ENCODE assay signal across 12 mouse cellular contexts in the genomic region with DNA sequence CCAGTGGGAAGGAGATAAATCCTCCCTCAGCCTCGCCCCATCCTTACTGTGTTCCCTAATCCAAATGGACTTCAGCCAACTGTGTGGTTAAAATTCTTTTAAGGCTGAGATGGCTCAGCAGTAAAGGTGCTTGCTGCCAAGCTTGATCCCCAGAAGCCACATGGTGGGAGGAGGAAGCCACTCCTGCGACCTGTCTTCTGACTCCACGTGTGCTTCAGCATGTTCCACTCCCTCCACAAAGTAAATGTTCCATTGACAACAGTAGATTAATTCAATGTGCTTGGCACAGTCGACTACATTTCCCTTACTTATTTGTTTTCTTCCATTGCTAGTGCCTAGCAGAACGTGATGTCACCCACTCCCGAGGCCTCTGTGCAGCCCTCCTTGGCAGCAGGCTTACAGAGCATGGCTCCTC. TPM values are rescaled to one million over a fixed set of nuclear protein-coding genes. Genes with fewer than 3 reads are reported as not detected.
DNase-seq lines count a peak whose midpoint lies in the region; ATAC-seq and TF ChIP-seq lines count a peak whose summit lies in the region.
"Had no signal": no experiment of that assay in that cellular context is flagged by ENCODE, and none has a peak within 500 bp of the region (broad histone marks: within the 10 kb centered on the region; RNA-seq: fewer than 3 reads in every experiment).

No protein-coding gene starts in this region.

- H3K79me3 ChIP-seq in C2C12 (ENCODE audit: low read depth): no peaks in the 10 kb centered on the region

- H3K4me3 ChIP-seq in kidney, embryonic 14.5 days (ENCODE audit: low read length): no peak overlapping the region
- no peak overlapping the region for H3K4me3 ChIP-seq in C2C12 (ENCODE audit: insufficient read depth, poor library complexity, severe bottlenecking)
- no peak overlapping the region for H3K4me3 ChIP-seq in kidney, postnatal 0 days (replicated peaks; ENCODE audit: low read depth, low read length)
- H3K4me3 ChIP-seq in liver, postnatal 0 days (ENCODE audit: low read depth, low read length): no peak overlapping the region
- H3K4me3 ChIP-seq in lung, adult 2 months (replicated peaks; ENCODE audit: extremely low read depth, low read depth, low read length): no peak overlapping the region
- H3K4me3 ChIP-seq: heart, embryonic 15.5 days; hindbrain, embryonic 15.5 days had no signal

- no peak overlapping the region for H3K4me2 ChIP-seq in kidney, embryonic 14.5 days (replicated peaks; ENCODE audit: low read depth, low read length)
- H3K4me2 ChIP-seq in kidney, postnatal 0 days (ENCODE audit: low read length): no peak overlapping the region
- no peak overlapping the region for H3K4me2 ChIP-seq in liver, postnatal 0 days (ENCODE audit: low read depth, low read length)
- H3K4me2 ChIP-seq: heart, embryonic 15.5 days; hindbrain, embryonic 15.5 days had no signal

- WGBS in kidney, embryonic 14.5 days: 80% methylated on average over 6 of the region's 6 CpGs
- 74% methylated on average over 6 of the region's 6 CpGs for WGBS in kidney, postnatal 0 days
- 83% methylated on average over 6 of the region's 6 CpGs for WGBS in liver, postnatal 0 days (ENCODE audit: insufficient replicate concordance)
- 59% methylated on average over 6 of the region's 6 CpGs for WGBS in lung, adult 2 months

- peak; percentile 57 for DNase-seq in kidney, adult 11 months
- peak; percentile 68 for DNase-seq in cerebellum, adult 9-10 months
- no peak for DNase-seq in kidney, postnatal 0 days (ENCODE audit: low spot score)
- DNase-seq in layer of hippocampus, adult 11-12 months (ENCODE audit: low spot score): no peak
- no peak for DNase-seq in liver, postnatal 0 days
- no peak for DNase-seq in lung, adult 2 months
- DNase-seq: left cerebral cortex, postnatal 4 days; thymus, postnatal 25 days had no signal

- H3K9me3 ChIP-seq in kidney, embryonic 14.5 days (ENCODE audit: control insufficient read depth, low read length): no peaks in the 10 kb centered on the region
- H3K9me3 ChIP-seq in kidney, postnatal 0 days (replicated peaks; ENCODE audit: low read length): no peaks in the 10 kb centered on the region
- no peaks in the 10 kb centered on the region for H3K9me3 ChIP-seq in liver, postnatal 0 days (ENCODE audit: low read length)
- H3K9me3 ChIP-seq: heart, embryonic 15.5 days; hindbrain, embryonic 15.5 days had no signal

- no peak overlapping the region for H3K9ac ChIP-seq in kidney, embryonic 14.5 days (ENCODE audit: low read depth, low read length)
- no peak overlapping the region for H3K9ac ChIP-seq in kidney, postnatal 0 days (ENCODE audit: low read depth, low read length)
- no peak overlapping the region for H3K9ac ChIP-seq in liver, postnatal 0 days (replicated peaks)
- H3K9ac ChIP-seq: heart, embryonic 15.5 days; hindbrain, embryonic 15.5 days had no signal

- no peaks in the 10 kb centered on the region for H3K4me1 ChIP-seq in kidney, embryonic 14.5 days (ENCODE audit: control insufficient read depth, insufficient read depth, low read length)
- no peaks in the 10 kb centered on the region for H3K4me1 ChIP-seq in kidney, postnatal 0 days (replicated peaks; ENCODE audit: insufficient read depth, low read length)
- H3K4me1 ChIP-seq in liver, postnatal 0 days (ENCODE audit: insufficient read depth): no peaks in the 10 kb centered on the region
- no peaks in the 10 kb centered on the region for H3K4me1 ChIP-seq in lung, adult 2 months (ENCODE audit: control insufficient read depth, insufficient read depth, low read length)
- H3K4me1 ChIP-seq: heart, embryonic 15.5 days; hindbrain, embryonic 15.5 days had no signal

- no peak for TF ChIP-seq POLR2A in lung, adult 2 months (IDR thresholded peaks at IDR 0.05; ENCODE audit: borderline replicate concordance, extremely low read depth, low read depth, low read length)

- no peak for ATAC-seq in kidney, embryonic 14.5 days (ENCODE audit: low FRiP score, low TSS enrichment)
- 0 out of 2 replicates have a peak, but pooled peaks have one; percentile 33 for ATAC-seq in kidney, postnatal 0 days (replicated peaks; ENCODE audit: low FRiP score, low read depth)
- no peak for ATAC-seq in liver, postnatal 0 days

- peaks cover 59% of the 10 kb centered on the region for H3K36me3 ChIP-seq in kidney, embryonic 14.5 days (ENCODE audit: control insufficient read depth, insufficient read depth, low read length)
- H3K36me3 ChIP-seq in C2C12 (ENCODE audit: control insufficient read depth, insufficient read depth): peaks cover 54% of the 10 kb centered on the region
- H3K36me3 ChIP-seq in kidney, postnatal 0 days (ENCODE audit: insufficient read depth, low read length): peaks cover 27% of the 10 kb centered on the region; the same call in 1 of the 2 replicates
- peaks cover 76% of the 10 kb centered on the region for H3K36me3 ChIP-seq in liver, postnatal 0 days (replicated peaks; ENCODE audit: insufficient read depth, low read length)

- H3K27me3 ChIP-seq in kidney, embryonic 14.5 days (ENCODE audit: control insufficient read depth, insufficient read depth, low read length): no peaks in the 10 kb centered on the region
- no peaks in the 10 kb centered on the region for H3K27me3 ChIP-seq in C2C12 (ENCODE audit: control insufficient read depth, insufficient read depth, insufficient read length)
- no peaks in the 10 kb centered on the region for H3K27me3 ChIP-seq in kidney, postnatal 0 days (ENCODE audit: insufficient read depth, low read length)
- no peaks in the 10 kb centered on the region for H3K27me3 ChIP-seq in liver, postnatal 0 days (ENCODE audit: insufficient read depth, low read length)
- H3K27me3 ChIP-seq: heart, embryonic 15.5 days; hindbrain, embryonic 15.5 days had no signal

- H3K27ac ChIP-seq in kidney, embryonic 14.5 days (ENCODE audit: low read depth, low read length): no peak overlapping the region
- no peak overlapping the region for H3K27ac ChIP-seq in kidney, postnatal 0 days
- no peak overlapping the region for H3K27ac ChIP-seq in liver, postnatal 0 days (ENCODE audit: low read depth)
- H3K27ac ChIP-seq: heart, embryonic 15.5 days; hindbrain, embryonic 15.5 days had no signal

- TF ChIP-seq EP300 in liver, postnatal 0 days (IDR thresholded peaks at IDR 0.05; ENCODE audit: low read depth): no peak

- H3K79me2 ChIP-seq in C2C12 (ENCODE audit: control insufficient read depth, insufficient read depth): no peaks in the 10 kb centered on the region

- no peak overlapping the region for H3ac ChIP-seq in C2C12 (ENCODE audit: control insufficient read depth, insufficient read length, low read depth)

- TF ChIP-seq CTCF in C2C12 (IDR thresholded peaks at IDR 0.05; ENCODE audit: control insufficient read depth, insufficient read depth, insufficient read length): no peak
- TF ChIP-seq CTCF in kidney, postnatal 0 days (IDR thresholded peaks at IDR 0.05; ENCODE audit: low read depth): no peak
- TF ChIP-seq CTCF in liver, postnatal 0 days (IDR thresholded peaks at IDR 0.05; ENCODE audit: low read depth): no peak
- TF ChIP-seq CTCF in lung, adult 2 months (IDR thresholded peaks at IDR 0.05; ENCODE audit: insufficient read depth, low read length): no peak

TF ChIP-seq in C2C12, 6 proteins besides CTCF, POLR2A, EP300 and RAD21:
- TF ChIP-seq MYOD1 (IDR thresholded peaks at IDR 0.05; ENCODE audit: control insufficient read depth, insufficient read length, low read depth): no peak
- TF ChIP-seq USF1 (IDR thresholded peaks at IDR 0.05; ENCODE audit: low read depth): no peak
- TF ChIP-seq MAX (IDR thresholded peaks at IDR 0.05): peak; percentile 92
TF ChIP-seq in C2C12: peak in this region for 1.

RNA-seq across cellular contexts. Expression of gene Gabpb2, which starts 23.0 kb away (rescaled TPM):
- 9.7 and 15.4 TPM in 2 replicates for polyA plus RNA-seq in kidney, embryonic 14.5 days (2014; fragmentation: Nextera tagmentation; extraction: Ambion mirVana)
- 5.7 TPM for polyA plus RNA-seq in C2C12 (2012; fragmentation: generic; extraction: Trizol)
- 4.5 and 5.4 TPM in 2 replicates for polyA plus RNA-seq in kidney, postnatal 0 days (2015; fragmentation: Nextera tagmentation; extraction: Ambion mirVana)
- 2.5 and 3.9 TPM in 2 replicates for polyA plus RNA-seq in liver, postnatal 0 days (2015; fragmentation: Nextera tagmentation; extraction: Ambion mirVana)
- polyA plus RNA-seq in lung, adult 2 months (2012; rRNA removed): 9.7 and 17.3 TPM in 2 replicates

RNA-seq across cellular contexts. Expression of gene Cdc42se1, which starts 33.8 kb away (rescaled TPM):
- 109 and 113 TPM in 2 replicates for polyA plus RNA-seq in kidney, embryonic 14.5 days (2014; fragmentation: Nextera tagmentation; extraction: Ambion mirVana)
- polyA plus RNA-seq in C2C12 (2012; fragmentation: generic; extraction: Trizol): 80.9 TPM
- 98.5 and 102 TPM in 2 replicates for polyA plus RNA-seq in kidney, postnatal 0 days (2015; fragmentation: Nextera tagmentation; extraction: Ambion mirVana)
- 31.7 and 32.3 TPM in 2 replicates for polyA plus RNA-seq in liver, postnatal 0 days (2015; fragmentation: Nextera tagmentation; extraction: Ambion mirVana)
- 54.0 and 71.7 TPM in 2 replicates for polyA plus RNA-seq in lung, adult 2 months (2012; rRNA removed)

RNA-seq across cellular contexts. Expression of gene Sema6c, which starts 34.5 kb away (rescaled TPM):
- polyA plus RNA-seq in kidney, embryonic 14.5 days (2014; fragmentation: Nextera tagmentation; extraction: Ambion mirVana): 5.3 and 5.8 TPM in 2 replicates
- 5.4 TPM for polyA plus RNA-seq in C2C12 (2012; fragmentation: generic; extraction: Trizol)
- 1.8 and 2.9 TPM in 2 replicates for polyA plus RNA-seq in kidney, postnatal 0 days (2015; fragmentation: Nextera tagmentation; extraction: Ambion mirVana)
- polyA plus RNA-seq in liver, postnatal 0 days (2015; fragmentation: Nextera tagmentation; extraction: Ambion mirVana): 0.28 and 0.71 TPM in 2 replicates
- 10.7 and 11.8 TPM in 2 replicates for polyA plus RNA-seq in lung, adult 2 months (2012; rRNA removed)

RNA-seq across cellular contexts. Expression of gene Mllt11, which starts 37.2 kb away (rescaled TPM):
- polyA plus RNA-seq in kidney, embryonic 14.5 days (2014; fragmentation: Nextera tagmentation; extraction: Ambion mirVana): 18.5 and 19.1 TPM in 2 replicates
- polyA plus RNA-seq in C2C12 (2012; fragmentation: generic; extraction: Trizol): 19.6 TPM
- polyA plus RNA-seq in kidney, postnatal 0 days (2015; fragmentation: Nextera tagmentation; extraction: Ambion mirVana): 11.2 and 11.8 TPM in 2 replicates
- 2.0 and 2.3 TPM in 2 replicates for polyA plus RNA-seq in liver, postnatal 0 days (2015; fragmentation: Nextera tagmentation; extraction: Ambion mirVana)
- polyA plus RNA-seq in lung, adult 2 months (2012; rRNA removed): 6.5 and 12.3 TPM in 2 replicates

RNA-seq across cellular contexts. Expression of gene Gm128, which starts 46.7 kb away (rescaled TPM):
- 0.19 and 0.57 TPM in 2 replicates for polyA plus RNA-seq in kidney, embryonic 14.5 days (2014; fragmentation: Nextera tagmentation; extraction: Ambion mirVana)
- polyA plus RNA-seq in C2C12 (2012; fragmentation: generic; extraction: Trizol): 0.11 TPM
- polyA plus RNA-seq in kidney, postnatal 0 days (2015; fragmentation: Nextera tagmentation; extraction: Ambion mirVana): 1.2 and 1.3 TPM in 2 replicates
- 0.08 TPM in 1 of 2 replicates, not detected in the other for polyA plus RNA-seq in liver, postnatal 0 days (2015; fragmentation: Nextera tagmentation; extraction: Ambion mirVana)
- 0.98 and 1.1 TPM in 2 replicates for polyA plus RNA-seq in lung, adult 2 months (2012; rRNA removed)

Comparison
In these comparisons a context has a peak if more than half of its experiments do, and no peak if none do; other contexts are left out.
1. DNase-seq: peak in kidney, adult 11 months (single experiment) and cerebellum, adult 9-10 months (single experiment); none in kidney, postnatal 0 days (single experiment), layer of hippocampus, adult 11-12 months (single experiment), liver, postnatal 0 days (single experiment) and lung, adult 2 months (single experiment).